Mouse (Mus musculus) thymus, adult 2 months (tissue): Measurements from ENCODE around the gene Ptbp1. TPM values are rescaled to one million over a fixed set of nuclear protein-coding genes. Genes with fewer than 3 reads are reported as not detected.

Experiments used
- DNase-seq: peaks from one replicate; pipeline ENCODE4 v3.0.0; 2021
- H3K27ac ChIP-seq: fragments of 200-500 bp; 2 replicates; pipeline ENCODE4 v1.5.1; 2012; ENCODE audit warnings: low read length, control low read depth; ENCODE audit not compliant: control insufficient read depth, insufficient read depth
- H3K27me3 ChIP-seq: fragments of 200-500 bp; 2 replicates; pipeline ENCODE4 v1.6.1; 2012; ENCODE audit warnings: mild to moderate bottlenecking, low read length, moderate library complexity, mixed read lengths; ENCODE audit not compliant: control insufficient read depth, insufficient read depth
- H3K36me3 ChIP-seq: fragments of 200-500 bp; 2 replicates; pipeline ENCODE4 v1.6.1; 2012; ENCODE audit warnings: mild to moderate bottlenecking, low read length, moderate library complexity; ENCODE audit not compliant: control insufficient read depth, insufficient read depth
- H3K4me1 ChIP-seq: fragments of 200-500 bp; replicated peaks from 2 replicates; pipeline ENCODE4 v1.6.1; 2012; ENCODE audit warnings: low read length; ENCODE audit not compliant: control insufficient read depth, insufficient read depth
- H3K4me3 ChIP-seq: fragments of 200-500 bp; 2 replicates; pipeline ENCODE4 v1.5.1; 2012; ENCODE audit warnings: mild to moderate bottlenecking, low read length, control low read depth, moderate library complexity; ENCODE audit not compliant: control insufficient read depth, insufficient read depth
- CTCF ChIP-seq: fragments of 200-500 bp; IDR thresholded peaks from 2 replicates; pipeline ENCODE4 v1.5.1; 2012; ENCODE audit warnings: mild to moderate bottlenecking, control low read depth, low read length, moderate library complexity, borderline replicate concordance; ENCODE audit not compliant: control insufficient read depth, poor library complexity, insufficient read depth; ENCODE audit errors: extremely low read depth
- POLR2A ChIP-seq: fragments of 200-500 bp; IDR thresholded peaks from 2 replicates; pipeline ENCODE4 v1.6.1; 2012; ENCODE audit warnings: mild to moderate bottlenecking, low read length, control low read depth, moderate library complexity; ENCODE audit not compliant: control insufficient read depth, poor library complexity, insufficient read depth; ENCODE audit errors: extremely low read depth
- WGBS: fragments of 180-500 bp; shearing (Covaris S2); methylation state at CpG from one replicate; pipeline ENCODE4 v1.1.7; 2018; 5-methylcytosine and 5-hydroxymethylcytosine counted together
- polyA plus RNA-seq: library from polyadenylated mRNA; depleted of rRNA; stranded (reverse); fragments of >200 nt; gene quantifications from 2 replicates; pipeline ENCODE4 v1.2.3, GENCODE M21; 2012; rRNA removed

Gene Ptbp1
- polyA plus RNA-seq = 583 and 703 TPM in 2 replicates

GRCm38 (mm10) chr10:79853860-79854795 lies at the start of gene Ptbp1:
Ptbp1 (plus strand) TSS chr10:79854427.
- H3K4me3 ChIP-seq = peak within 1 kb of the TSS; percentile 90
- TF ChIP-seq POLR2A (peak; percentile 76), CTCF (peak; percentile 63; the same call in 1 of the 2 replicates)
- peak within 1 kb of the TSS; percentile 95 for H3K27ac ChIP-seq
- H3K36me3 ChIP-seq = peaks cover 17% of the 10 kb centered on the region
- peaks cover 72% of the 10 kb centered on the region for H3K4me1 ChIP-seq
- H3K27me3 ChIP-seq = no peaks in the 10 kb centered on the region
- under 1% methylated on average over 75 of the region's 75 CpGs for WGBS
- DNase-seq = peak; percentile 99

DNA sequence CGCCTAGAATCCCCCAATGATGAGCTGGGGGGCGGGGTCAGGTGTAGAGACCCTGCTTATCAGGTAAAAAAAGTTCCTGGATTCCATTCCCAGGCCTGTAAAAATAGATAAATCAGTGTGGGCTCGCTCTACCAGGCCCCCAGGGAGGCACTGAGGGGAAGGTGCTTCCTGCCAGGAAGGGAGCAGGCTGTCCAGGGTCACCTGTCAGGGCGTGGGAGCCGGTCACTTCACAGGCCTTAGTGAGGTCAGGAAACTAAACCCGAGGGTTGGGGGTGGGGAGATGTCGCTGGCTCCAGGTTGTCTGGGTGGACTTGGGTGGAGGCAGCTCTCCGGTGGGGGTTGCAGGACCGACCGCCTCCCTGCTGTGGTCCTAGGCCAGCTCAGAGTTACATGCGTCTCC lies 48.6 kb upstream of the Ptbp1 start:
- H3K27ac ChIP-seq = no peak overlapping the region
- WGBS = 91% methylated on average over 11 of the region's 11 CpGs

GRCm38 (mm10) chr10:79806331-79806730 lies 47.9 kb upstream of the Ptbp1 start:
- no peak overlapping the region for H3K4me3 ChIP-seq
- H3K36me3 ChIP-seq = 0 out of 2 replicates have a peak, but pooled peaks cover 3% of the 10 kb centered on the region
- no peaks in the 10 kb centered on the region for H3K27me3 ChIP-seq
- TF ChIP-seq CTCF = no peak
- no peak for TF ChIP-seq POLR2A
- no peak for DNase-seq
- 96% methylated on average over 9 of the region's 9 CpGs for WGBS
- no peak overlapping the region for H3K27ac ChIP-seq
- 0 out of 2 replicates have a peak, but pooled peaks cover 3% of the 10 kb centered on the region for H3K4me1 ChIP-seq

More for the DNA sequence above, 48.6 kb upstream of the Ptbp1 start:
- TF ChIP-seq POLR2A (no peak), CTCF (no peak)
- Histone ChIP-seq H3K36me3 (0 out of 2 replicates have a peak, but pooled peaks cover 3% of the 10 kb centered on the region), H3K4me3 (no peak overlapping the region), H3K4me1 (0 out of 2 replicates have a peak, but pooled peaks cover 3% of the 10 kb centered on the region), H3K27me3 (no peaks in the 10 kb centered on the region)
- DNase-seq = no peak

DNA sequence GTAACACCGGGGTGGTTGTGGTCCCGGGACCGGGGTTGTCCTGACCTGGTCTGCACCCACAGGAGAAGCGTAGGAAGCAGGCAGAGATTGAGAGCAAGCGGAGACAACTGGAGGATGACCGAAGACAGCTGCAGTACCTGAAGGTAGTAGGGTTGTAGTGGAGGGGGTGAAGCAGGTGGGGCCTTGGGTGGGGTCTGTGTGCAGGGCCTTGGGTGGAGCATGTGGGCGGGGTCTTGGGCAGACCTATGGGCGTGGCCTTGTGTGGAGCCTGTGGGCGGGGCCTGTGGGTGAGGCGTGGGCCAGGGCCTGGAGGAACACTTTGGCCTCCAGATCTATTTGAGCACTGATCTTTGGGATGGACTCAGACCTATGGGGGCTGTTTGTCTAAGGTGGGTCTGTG lies 47.3 kb upstream of the Ptbp1 start:
- no peak for DNase-seq
- Histone ChIP-seq H3K36me3 (0 out of 2 replicates have a peak, but pooled peaks cover 3% of the 10 kb centered on the region), H3K27me3 (no peaks in the 10 kb centered on the region), H3K27ac (no peak overlapping the region), H3K4me1 (0 out of 2 replicates have a peak, but pooled peaks cover 3% of the 10 kb centered on the region), H3K4me3 (no peak overlapping the region)
- WGBS = 92% methylated on average over 10 of the region's 10 CpGs
- TF ChIP-seq POLR2A = no peak
- TF ChIP-seq CTCF = no peak

DNA sequence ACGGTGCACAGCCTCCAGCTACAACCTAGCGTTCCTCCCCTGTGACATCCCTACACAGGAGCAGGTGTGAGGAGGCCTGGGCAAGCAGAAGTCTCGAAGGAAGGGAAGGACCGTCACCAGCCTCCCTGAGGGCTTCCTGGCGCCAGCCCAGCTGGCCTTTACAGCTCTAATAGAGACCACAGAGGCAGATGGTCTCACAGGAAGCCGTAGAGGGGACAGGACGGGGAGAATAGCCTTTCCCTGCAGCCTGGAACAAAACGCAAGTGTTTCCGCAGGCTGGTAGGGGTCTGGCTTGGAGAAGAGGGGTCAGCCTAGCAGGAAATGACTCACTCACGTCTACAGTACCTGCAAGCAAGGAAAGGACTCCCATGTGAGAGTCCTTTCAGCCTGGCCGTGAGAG lies 46.4 kb upstream of the Ptbp1 start:
- 0 out of 2 replicates have a peak, but pooled peaks cover 3% of the 10 kb centered on the region for H3K36me3 ChIP-seq
- WGBS = 87% methylated on average over 11 of the region's 11 CpGs
- no peak for DNase-seq
- no peaks in the 10 kb centered on the region for H3K4me1 ChIP-seq
- TF ChIP-seq CTCF (no peak), POLR2A (no peak)
- H3K27me3 ChIP-seq = no peaks in the 10 kb centered on the region
- no peak overlapping the region for H3K27ac ChIP-seq
- H3K4me3 ChIP-seq = no peak overlapping the region

DNA sequence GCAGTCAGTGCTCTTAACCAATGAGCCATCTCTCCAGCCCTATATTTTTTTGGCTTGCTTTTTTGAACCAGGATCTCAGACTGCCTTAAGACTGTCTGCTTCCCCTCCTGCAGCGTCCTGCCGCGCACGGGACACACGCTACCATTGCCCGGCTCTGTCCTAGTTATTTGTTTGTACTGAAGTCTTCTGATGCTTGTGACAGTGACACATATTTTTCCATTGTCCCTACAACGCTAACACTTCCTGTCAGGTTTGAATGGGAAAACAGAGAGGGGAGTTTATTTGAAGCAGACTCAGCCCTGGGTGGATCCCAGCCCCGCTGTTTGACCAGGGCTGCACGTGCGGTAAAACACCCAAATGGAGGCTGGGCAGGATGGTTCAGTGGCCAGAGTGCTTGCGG lies 45.5 kb upstream of the Ptbp1 start:
- H3K36me3 ChIP-seq = 0 out of 2 replicates have a peak, but pooled peaks cover 3% of the 10 kb centered on the region
- TF ChIP-seq CTCF = no peak
- no peak for TF ChIP-seq POLR2A
- no peak overlapping the region for H3K27ac ChIP-seq
- no peak for DNase-seq
- H3K4me3 ChIP-seq = no peak overlapping the region
- H3K4me1 ChIP-seq = no peaks in the 10 kb centered on the region
- 98% methylated on average over 11 of the region's 11 CpGs for WGBS
- no peaks in the 10 kb centered on the region for H3K27me3 ChIP-seq

DNA sequence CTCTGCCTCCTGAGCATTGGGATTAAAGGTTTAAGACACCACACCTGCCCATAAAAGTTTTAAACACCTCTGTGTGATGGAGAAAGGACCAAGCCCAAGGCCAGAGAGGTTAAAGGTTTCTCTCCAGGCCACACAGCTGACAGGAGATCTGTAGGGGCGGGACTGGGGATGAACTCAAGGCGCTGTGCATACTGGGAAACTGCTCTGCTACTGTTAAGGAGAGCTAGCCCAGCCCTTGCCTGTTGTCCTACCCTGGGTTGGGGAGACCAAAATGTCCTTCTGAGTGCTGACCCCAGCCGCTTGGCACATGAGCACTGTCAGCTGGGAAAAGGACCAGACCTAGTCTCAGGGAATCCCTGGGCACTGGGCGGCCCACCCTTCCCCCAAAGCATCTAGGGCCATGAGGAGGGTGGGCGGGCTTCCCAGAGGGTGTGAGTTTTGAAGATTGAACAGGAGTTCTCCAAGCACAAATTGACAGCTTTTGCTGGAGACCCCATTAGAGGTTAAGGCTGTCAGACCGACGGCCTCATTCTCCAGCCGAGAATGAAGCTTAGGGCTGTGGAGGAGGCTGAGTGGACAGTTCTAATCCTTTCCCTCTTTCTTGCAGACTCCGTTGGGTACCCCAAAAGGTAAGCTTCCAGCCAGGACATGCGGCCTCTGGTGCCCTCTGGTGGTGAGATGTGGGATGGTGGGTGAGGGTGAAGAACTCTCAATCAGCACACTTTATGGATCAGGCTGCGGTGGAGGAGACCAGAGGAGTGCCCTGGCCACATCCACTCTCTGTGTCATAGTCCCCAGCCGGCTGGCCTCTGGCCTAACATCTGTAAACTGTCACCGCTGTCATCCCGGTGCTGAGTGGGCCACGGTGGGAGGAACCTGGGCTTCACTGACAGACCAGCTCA lies 42.2 kb upstream of the Ptbp1 start:
- Histone ChIP-seq H3K27me3 (no peaks in the 10 kb centered on the region), H3K36me3 (0 out of 2 replicates have a peak, but pooled peaks cover 3% of the 10 kb centered on the region), H3K4me3 (no peak overlapping the region), H3K4me1 (peaks cover 5% of the 10 kb centered on the region; the same call in 1 of the 2 replicates), H3K27ac (no peak overlapping the region)
- no peak for TF ChIP-seq POLR2A
- TF ChIP-seq CTCF = peak; percentile 86
- DNase-seq = peak; percentile 92
- WGBS = 48% methylated on average over 15 of the region's 15 CpGs
